Comparison of ENCODE assay signal across 14 mouse cellular contexts in genomic region chr7:122391382-122391781, GRCm38 (mm10).
DNase-seq lines count a peak whose midpoint lies in the region; ATAC-seq and TF ChIP-seq lines count a peak whose summit lies in the region.
"Had no signal": no experiment of that assay in that cellular context is flagged by ENCODE, and none has a peak within 500 bp of the region (broad histone marks: within the 10 kb centered on the region; RNA-seq: fewer than 3 reads in every experiment).

No protein-coding gene starts in this region.

- TF ChIP-seq EP300 in lung, postnatal 0 days (IDR thresholded peaks at IDR 0.05): no peak

- TF ChIP-seq CTCF in left cerebral cortex, adult 2 months (IDR thresholded peaks at IDR 0.05): peak; percentile 39
- peak; percentile 48 for TF ChIP-seq CTCF in E14TG2a.4 (conservative IDR thresholded peaks at IDR 0.05; ENCODE audit: low read length)
- no peak; the same call in 1 of the 2 replicates for TF ChIP-seq CTCF in lung, postnatal 0 days (IDR thresholded peaks at IDR 0.05)

- no peak for ATAC-seq in CD4-positive, CD25-positive, alpha-beta regulatory T cell, adult 4 months
- no peak for ATAC-seq in lung, postnatal 0 days

- H3K27me3 ChIP-seq in E14TG2a.4 (ENCODE audit: insufficient read depth, low read length): peaks cover 5% of the 10 kb centered on the region; the same call in 1 of the 2 replicates
- no peaks in the 10 kb centered on the region for H3K27me3 ChIP-seq in lung, postnatal 0 days (replicated peaks; ENCODE audit: insufficient read depth, low read length)
- H3K27me3 ChIP-seq: neural tube, embryonic 15.5 days; stomach, embryonic 15.5 days had no signal

- WGBS in lung, postnatal 0 days: 73% methylated on average over 3 of the region's 3 CpGs

- H3K27ac ChIP-seq in left cerebral cortex, adult 2 months: no peak overlapping the region
- H3K27ac ChIP-seq in lung, postnatal 0 days (ENCODE audit: low read length): no peak overlapping the region
- H3K27ac ChIP-seq: neural tube, embryonic 15.5 days; stomach, embryonic 15.5 days had no signal

- peak; percentile 43 for DNase-seq in CD4-positive, CD25-positive, alpha-beta regulatory T cell, adult 2 months (ENCODE audit: low read depth, low spot score)
- no peak for DNase-seq in left cerebral cortex, adult 2 months (ENCODE audit: extremely low spot score in 1 of 2, low spot score in 2 of 2)
- no peak for DNase-seq in left cerebral cortex, adult 9 months (ENCODE audit: low spot score in 2 of 2)
- DNase-seq in naive thymus-derived CD4-positive, alpha-beta T cell, adult 2 months (ENCODE audit: low read depth): peak; percentile 43
- no peak for DNase-seq in heart, adult 8-10 months (ENCODE audit: low spot score)
- DNase-seq in lung, postnatal 0 days (ENCODE audit: low spot score): no peak
- DNase-seq: adrenal gland, postnatal 10 days; heart, postnatal 14 days; liver; lung, postnatal 4 days had no signal

- H3K4me2 ChIP-seq in lung, postnatal 0 days (replicated peaks; ENCODE audit: low read depth, low read length): no peak overlapping the region
- H3K4me2 ChIP-seq: neural tube, embryonic 15.5 days; stomach, embryonic 15.5 days had no signal

- H3K9me3 ChIP-seq in E14TG2a.4 (ENCODE audit: low read length): no peaks in the 10 kb centered on the region
- no peaks in the 10 kb centered on the region for H3K9me3 ChIP-seq in lung, postnatal 0 days (ENCODE audit: low read length)
- H3K9me3 ChIP-seq: neural tube, embryonic 15.5 days; stomach, embryonic 15.5 days had no signal

- H3K9ac ChIP-seq in lung, postnatal 0 days (replicated peaks; ENCODE audit: low read depth): no peak overlapping the region
- H3K9ac ChIP-seq: neural tube, embryonic 15.5 days; stomach, embryonic 15.5 days had no signal

- peaks cover 38% of the 10 kb centered on the region for H3K4me1 ChIP-seq in E14TG2a.4 (replicated peaks; ENCODE audit: low read depth, low read length)
- no peaks in the 10 kb centered on the region for H3K4me1 ChIP-seq in lung, postnatal 0 days (ENCODE audit: insufficient read depth, low read depth, low read length)
- H3K4me1 ChIP-seq: stomach, embryonic 15.5 days had no signal

- H3K4me3 ChIP-seq in left cerebral cortex, adult 2 months: no peak overlapping the region
- H3K4me3 ChIP-seq in E14TG2a.4 (replicated peaks; ENCODE audit: low read length): no peak overlapping the region
- no peak overlapping the region for H3K4me3 ChIP-seq in lung, postnatal 0 days (ENCODE audit: low read depth, low read length)
- H3K4me3 ChIP-seq: neural tube, embryonic 15.5 days; stomach, embryonic 15.5 days had no signal

- H3K36me3 ChIP-seq in E14TG2a.4 (ENCODE audit: insufficient read depth, low read length): no peaks in the 10 kb centered on the region
- no peaks in the 10 kb centered on the region for H3K36me3 ChIP-seq in lung, postnatal 0 days (ENCODE audit: insufficient read depth, low read length)
- H3K36me3 ChIP-seq: neural tube, embryonic 15.5 days; stomach, embryonic 15.5 days had no signal

- intact Hi-C loops in left cerebral cortex, adult 2 months (cut with DNase I): no loop called here

Comparison
In these comparisons a context has a peak if more than half of its experiments do, and no peak if none do; other contexts are left out.
1. DNase-seq: peak in CD4-positive, CD25-positive, alpha-beta regulatory T cell, adult 2 months (single experiment) and naive thymus-derived CD4-positive, alpha-beta T cell, adult 2 months (single experiment); none in left cerebral cortex, adult 2 months (0 of 2), left cerebral cortex, adult 9 months (0 of 2), heart, adult 8-10 months (single experiment) and lung, postnatal 0 days (single experiment).